Mouse (Mus musculus): ENCODE measurements around the gene Lax1. TPM values are rescaled to one million over a fixed set of nuclear protein-coding genes. Genes with fewer than 3 reads are reported as not detected.
"Not testable (repeated sequence)": the region's sequence is repeated elsewhere in the genome, so short reads cannot be mapped to it uniquely, and the experiment has no call there.

Lax1 gene
- total RNA-seq, 2 experiments from 2014 or later = not detected

GRCm38 (mm10) chr1:133691046-133691445 is 1.1 kb upstream of the Lax1 start:
- DNase-seq (ENCODE audit: low spot score in 2 of 2) = no peak

- no peak for DNase-seq (ENCODE audit: low spot score in 2 of 2)
Observed at GRCm38 (mm10) chr1:133688301-133688700, 1.6 kb downstream of the Lax1 start.

- DNase-seq (ENCODE audit: low spot score in 2 of 2) = peak; percentile 25 to 52
Observed at GRCm38 (mm10) chr1:133685749-133686519, 4.0 kb downstream of the Lax1 start.

DNA sequence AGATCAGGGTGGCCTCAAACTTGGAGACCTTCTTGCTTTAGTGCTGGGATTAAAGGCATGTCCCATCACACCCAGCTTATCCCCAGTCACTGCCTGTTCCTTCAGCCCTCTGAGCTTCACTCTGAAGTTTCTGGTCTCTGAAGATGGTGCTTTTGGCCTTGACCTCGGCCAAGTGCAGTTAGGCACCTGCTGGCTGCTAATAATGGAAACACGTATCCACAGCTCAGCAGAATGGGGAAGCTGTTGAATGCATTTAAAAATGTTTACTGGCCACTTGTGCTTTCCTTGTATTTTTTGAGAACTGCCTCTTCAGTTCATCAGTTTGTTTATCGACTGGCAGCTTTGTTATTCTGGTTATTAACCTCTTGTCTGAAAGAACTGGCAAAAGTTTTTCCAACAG is 18.1 kb downstream of the Lax1 start:
- DNase-seq (ENCODE audit: low spot score in 2 of 2) = no peak

- no peak for DNase-seq (ENCODE audit: low spot score in 2 of 2)
Observed at GRCm38 (mm10) chr1:133671266-133671665, 18.6 kb downstream of the Lax1 start.

DNA sequence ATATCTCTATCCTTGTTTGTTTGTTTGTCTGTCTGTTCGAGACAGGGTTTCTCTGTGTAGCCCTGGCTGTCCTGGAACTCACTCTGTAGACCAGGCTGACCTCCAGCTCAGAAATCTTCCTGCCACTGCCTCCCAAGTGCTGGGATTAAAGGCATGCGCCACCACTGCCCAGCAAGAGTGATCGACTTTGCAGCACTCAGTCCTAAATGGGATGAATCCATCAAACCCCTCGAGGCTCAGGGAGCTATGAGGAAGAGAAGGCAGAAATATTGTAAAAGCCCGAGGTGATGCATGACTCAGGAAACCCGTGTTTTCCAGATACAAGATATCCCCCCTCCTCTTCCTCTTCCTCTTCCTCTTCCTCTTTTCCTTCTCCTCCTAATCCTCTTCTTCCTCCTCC is 19.1 kb downstream of the Lax1 start:
- no peak for DNase-seq (ENCODE audit: low spot score in 2 of 2)

GRCm38 (mm10) chr1:133670190-133670589 is 19.7 kb downstream of the Lax1 start:
- no peak for DNase-seq (ENCODE audit: low spot score in 2 of 2)

GRCm38 (mm10) chr1:133668618-133669017 is 21.3 kb downstream of the Lax1 start:
- no peak for DNase-seq (ENCODE audit: low spot score in 2 of 2)

DNA sequence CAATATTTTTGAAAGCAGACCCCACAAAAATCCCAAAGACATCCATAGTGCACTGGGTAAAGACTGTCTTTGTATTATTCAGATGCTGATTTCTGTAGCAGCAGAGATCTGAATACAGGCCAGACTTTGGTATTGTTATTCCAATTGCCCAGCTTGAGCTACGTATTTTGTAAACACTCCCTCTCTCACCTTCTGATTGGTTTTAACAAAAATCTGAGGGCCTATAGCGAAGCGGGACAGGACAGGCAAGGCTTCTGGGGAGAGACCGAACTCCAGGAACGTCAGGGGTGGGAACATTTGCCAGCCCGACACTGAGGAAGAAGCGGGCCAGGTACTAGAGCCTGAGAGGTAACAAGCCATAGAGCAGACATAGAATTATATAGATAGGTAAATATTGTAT is 22.2 kb downstream of the Lax1 start:
- no peak for DNase-seq (ENCODE audit: low spot score in 2 of 2)

GRCm38 (mm10) chr1:133665713-133666112 is 24.2 kb downstream of the Lax1 start:
- DNase-seq (ENCODE audit: low spot score in 2 of 2) = not testable (repeated sequence)

DNA sequence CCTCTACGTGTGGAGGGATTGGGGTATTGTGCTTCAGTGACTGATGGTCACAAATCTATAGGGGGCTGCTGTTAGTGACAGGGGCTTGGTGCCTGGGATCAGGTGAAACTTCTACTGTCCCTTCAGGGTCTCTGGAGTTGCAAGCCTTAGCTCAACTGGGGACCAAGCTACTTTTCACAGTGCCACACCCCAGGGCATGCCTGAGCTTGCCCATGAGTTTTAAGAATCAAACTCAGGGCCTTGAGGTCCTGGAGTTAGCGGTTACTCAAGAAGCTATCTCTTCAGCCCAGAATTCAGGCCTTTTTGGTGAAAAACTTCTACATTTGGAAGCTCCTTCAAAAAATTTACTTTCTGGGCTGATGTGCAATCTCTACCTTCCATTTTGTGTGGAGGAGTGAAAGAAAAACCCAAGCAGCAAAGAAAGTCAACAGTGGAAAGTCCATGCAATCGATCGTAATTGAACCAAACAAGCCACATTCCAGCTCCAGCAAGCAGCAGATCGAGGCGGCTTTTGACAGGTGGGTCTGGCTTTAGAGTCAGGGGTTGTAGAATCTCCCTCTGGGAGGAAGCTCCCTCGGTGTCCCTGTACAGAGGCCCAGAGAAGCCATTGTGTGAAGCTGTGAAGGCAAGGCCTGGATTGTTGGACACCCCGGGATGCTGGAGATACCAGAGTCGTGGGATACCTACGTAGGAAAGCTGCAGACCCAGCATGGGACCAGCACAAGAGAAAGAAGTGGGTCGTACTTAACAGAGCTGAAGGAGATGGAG is 25.5 kb downstream of the Lax1 start:
- DNase-seq (ENCODE audit: low spot score in 2 of 2) = no peak

GRCm38 (mm10) chr1:133663427-133663826 is 26.5 kb downstream of the Lax1 start:
- no peak for DNase-seq (ENCODE audit: low spot score in 2 of 2)

- DNase-seq (ENCODE audit: low spot score in 2 of 2) = no peak
Observed at GRCm38 (mm10) chr1:133662941-133663340, 27.0 kb downstream of the Lax1 start.

- peak; percentile 89 to 97 for DNase-seq (ENCODE audit: low spot score in 2 of 2)
Observed at GRCm38 (mm10) chr1:133661203-133661933, 28.5 kb downstream of the Lax1 start, which contains the start of gene Gm38394. Gene Gm38394, minus strand, starts transcription at chr1:133661318.

DNA sequence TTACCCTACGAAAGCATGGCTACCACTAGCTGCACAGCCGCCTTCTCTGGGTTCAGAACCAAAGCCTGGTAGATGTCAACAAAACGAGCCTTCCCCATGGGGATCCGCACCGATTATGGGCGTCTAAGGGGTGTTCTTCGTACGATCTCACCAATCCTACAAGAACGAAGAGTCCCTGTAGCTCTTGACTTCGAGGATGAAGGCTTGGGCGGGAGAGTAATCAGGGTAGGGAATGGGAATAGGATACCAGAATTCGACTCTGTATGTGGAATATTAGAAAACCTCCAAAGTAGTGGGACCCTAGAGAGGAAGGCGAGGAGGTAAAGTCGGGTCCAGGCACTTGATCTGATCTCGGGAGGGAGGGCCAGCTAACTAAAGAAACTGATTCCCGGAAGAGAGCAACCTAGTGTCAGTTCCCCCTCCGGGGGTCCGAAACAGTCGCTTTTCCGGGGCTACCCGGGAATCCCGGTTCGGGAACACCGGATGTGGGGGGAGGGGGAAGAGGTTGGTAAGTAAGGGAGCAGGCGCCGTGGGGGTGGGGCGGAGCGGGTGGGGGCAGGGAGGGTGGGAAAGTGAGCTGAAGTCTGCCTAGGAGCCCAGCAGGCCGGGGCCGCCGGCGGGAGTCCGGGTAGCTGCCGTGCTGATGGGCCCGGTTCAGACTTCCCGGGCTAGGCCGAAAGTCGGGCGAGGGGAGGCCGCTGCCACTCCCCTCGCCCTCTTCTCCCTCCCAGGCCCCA is 29.3 kb downstream of the Lax1 start, which contains the start of gene Zbed6:
Gene Zbed6 (minus strand): TSS at position 420 of the 737 bp plus-strand sequence.
- peak; percentile 36 to 66 for DNase-seq (ENCODE audit: low spot score in 2 of 2)

DNA sequence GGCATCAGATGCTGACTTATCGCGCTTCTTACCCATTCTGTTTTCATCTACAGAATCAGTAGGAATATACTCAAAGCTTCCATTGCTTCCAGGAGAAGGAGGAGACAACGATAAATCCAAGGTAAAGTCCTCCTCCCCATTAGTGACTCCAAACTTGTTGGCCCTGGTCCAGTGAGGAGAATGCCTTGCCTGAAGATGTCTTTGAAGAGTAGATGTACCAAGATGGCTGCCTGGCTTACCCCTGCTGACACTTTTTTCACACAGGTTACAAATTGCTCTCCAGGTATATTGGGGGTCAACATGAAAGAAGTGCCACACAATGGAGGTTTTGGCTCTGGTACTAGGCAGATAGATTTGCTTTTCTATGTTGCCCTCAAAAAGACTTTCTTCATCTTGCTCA is 31.0 kb downstream of the Lax1 start:
- no peak for DNase-seq (ENCODE audit: low spot score in 2 of 2)

DNA sequence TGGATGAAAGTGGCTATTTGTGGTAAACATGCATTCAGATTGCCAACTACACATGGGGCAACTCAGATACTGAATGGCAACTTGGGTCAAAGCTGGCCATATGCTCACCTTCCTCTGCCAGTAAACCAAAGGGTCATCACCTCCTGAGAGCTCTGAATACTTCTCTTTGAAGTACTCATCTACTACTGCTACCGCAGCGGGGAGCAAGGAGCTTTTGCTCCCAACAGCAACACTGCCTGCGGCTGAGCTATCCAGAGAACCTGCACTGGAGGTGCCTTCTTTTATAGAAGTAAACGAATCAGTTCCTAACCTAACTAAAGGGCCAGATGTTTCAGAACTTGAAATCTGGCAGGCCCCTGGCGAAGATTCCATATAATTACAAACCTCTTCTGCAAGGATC is 33.1 kb downstream of the Lax1 start:
- no peak for DNase-seq (ENCODE audit: low spot score in 2 of 2)

- no peak for DNase-seq (ENCODE audit: low spot score in 2 of 2)
Observed at GRCm38 (mm10) chr1:133653033-133653432, 36.9 kb downstream of the Lax1 start.

- DNase-seq (ENCODE audit: low spot score in 2 of 2) = no peak
Observed at GRCm38 (mm10) chr1:133650288-133651055, 39.4 kb downstream of the Lax1 start.

- no peak for DNase-seq (ENCODE audit: low spot score in 2 of 2)
Observed at GRCm38 (mm10) chr1:133645652-133646051, 44.3 kb downstream of the Lax1 start.
